Mouse (Mus musculus): ENCODE measurements around the gene Olfr1209.

Gene Olfr1209

DNA sequence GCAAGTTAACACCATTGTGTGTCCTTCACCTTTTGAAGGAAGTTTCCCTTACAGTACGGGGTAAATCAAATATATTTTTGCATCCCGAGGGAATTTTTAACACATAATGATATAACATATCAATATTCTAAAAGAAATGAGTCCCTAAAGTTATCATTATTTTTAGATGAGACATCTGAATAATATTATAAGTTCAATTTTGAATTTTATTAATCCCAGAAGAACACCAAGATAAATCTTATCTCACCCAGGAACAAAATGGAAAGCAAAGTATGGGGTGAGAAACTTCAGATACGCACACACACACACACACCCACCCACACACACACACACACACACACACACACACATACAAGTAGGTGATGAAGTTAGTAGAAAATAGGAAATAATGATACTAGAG, at the start of gene Olfr1209:
Gene Olfr1209 (minus strand): TSS at position 101 of the 400 bp plus-strand sequence.
- DNase-seq (ENCODE audit: low spot score): no peak

DNA sequence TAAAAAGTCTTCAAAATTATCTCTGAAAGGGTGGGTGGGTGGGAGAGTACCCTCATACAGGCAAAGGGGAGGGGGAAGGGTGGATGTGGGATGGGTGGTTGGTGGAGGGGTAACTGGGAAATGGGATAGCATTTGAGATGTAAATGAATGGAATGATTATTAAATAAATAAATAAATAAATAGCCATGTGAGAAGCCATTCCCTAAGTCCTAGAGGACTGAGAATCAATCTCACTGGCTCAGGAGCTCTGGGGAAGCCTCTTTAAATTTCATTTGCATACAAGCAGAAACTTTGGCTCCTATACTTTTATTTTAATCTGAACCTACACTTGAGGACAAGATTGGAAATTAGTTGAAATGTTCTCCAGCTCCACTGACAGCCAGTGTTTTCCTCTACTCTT, 38.7 kb upstream of the Olfr1209 start, which contains the start of gene Olfr1212:
Gene Olfr1212 (plus strand): TSS at position 301 of the 400 bp plus-strand sequence.
- no peak for DNase-seq (ENCODE audit: low spot score)

DNA sequence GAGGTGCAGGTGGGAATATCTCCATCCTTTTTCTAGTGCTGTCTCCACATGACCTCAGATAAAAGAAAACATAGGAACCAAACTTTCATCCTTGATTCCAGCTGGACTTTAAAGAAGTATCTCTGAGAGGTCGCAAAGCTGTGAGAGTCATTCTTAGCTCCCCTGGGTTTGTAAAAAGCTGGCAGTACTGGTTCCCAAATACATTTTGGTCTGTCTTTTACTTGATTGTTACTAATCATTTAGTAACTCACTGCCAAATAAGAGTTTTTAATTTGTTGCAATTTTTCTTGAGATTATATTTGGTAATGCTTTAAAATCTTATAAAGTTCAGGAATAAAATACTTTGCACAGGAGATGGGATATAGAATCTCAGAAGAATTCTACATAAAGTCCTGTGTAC, 23.1 kb upstream of the Olfr1209 start, which contains the start of gene Olfr1211:
Gene Olfr1211 (minus strand): TSS at position 101 of the 400 bp plus-strand sequence.
- DNase-seq (ENCODE audit: low spot score): no peak

DNA sequence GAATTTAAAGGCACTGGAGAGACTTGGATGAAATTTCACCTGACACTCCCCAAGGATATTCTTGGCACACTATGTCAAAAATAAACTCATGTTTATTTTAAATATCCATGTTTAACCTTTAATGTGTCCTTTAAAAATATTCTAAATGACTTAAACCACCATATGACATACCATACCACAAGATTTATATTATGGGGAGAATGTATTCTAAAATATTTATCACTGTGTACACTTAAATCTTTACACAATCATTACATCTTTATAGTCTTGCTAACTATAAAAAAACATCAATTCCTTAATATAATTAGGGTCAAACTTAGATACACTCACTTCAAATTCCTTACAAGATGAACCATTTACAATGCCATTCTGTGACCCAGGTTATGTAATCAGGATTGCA, 12.7 kb downstream of the Olfr1209 start, which contains the start of gene Olfr1208:
Gene Olfr1208 (minus strand): TSS at position 101 of the 400 bp plus-strand sequence.
- DNase-seq (ENCODE audit: low spot score): no peak

DNA sequence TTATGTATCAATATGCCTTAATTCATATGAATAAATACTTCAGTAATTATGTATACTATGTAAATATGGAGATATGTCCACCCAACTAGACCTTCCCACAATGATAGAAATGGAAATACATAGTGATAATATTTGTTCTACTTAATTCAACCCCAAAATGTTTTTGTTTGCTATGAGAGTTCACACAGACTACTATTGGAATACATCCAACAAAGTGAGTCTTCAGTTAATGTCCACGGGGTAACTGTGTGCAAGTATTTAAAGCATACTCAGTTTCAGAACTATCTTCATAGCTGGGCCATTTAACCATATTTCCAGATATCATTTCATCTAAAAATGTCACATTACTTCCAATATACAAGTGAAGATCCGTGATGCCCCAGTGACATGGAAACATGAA, 52.0 kb downstream of the Olfr1209 start, which contains the start of gene Olfr1206:
Gene Olfr1206 (plus strand): TSS at position 301 of the 400 bp plus-strand sequence.
- DNase-seq (ENCODE audit: low spot score): no peak

All from MN1 (cell line).